Mouse (Mus musculus) bone marrow, adult 2 months (tissue): ENCODE data around the gene Plekhj1.

Source experiments
- CTCF ChIP-seq: fragments of 200-500 bp; IDR thresholded peaks from 2 replicates; pipeline ENCODE4 v1.5.1; 2011; ENCODE audit warnings: low read length, control low read depth; ENCODE audit not compliant: control insufficient read depth, insufficient read depth
- POLR2A ChIP-seq: fragments of 200-500 bp; IDR thresholded peaks from 2 replicates; pipeline ENCODE4 v1.6.1; 2011; ENCODE audit warnings: low read depth, mild to moderate bottlenecking, control low read depth, low read length, borderline replicate concordance; ENCODE audit not compliant: control insufficient read depth

GRCm38 (mm10) chr10:80776358-80776869 is 22.0 kb downstream of the Plekhj1 start:
- no peak for TF ChIP-seq CTCF
- TF ChIP-seq POLR2A: no peak
